7 mouse cellular contexts compared by ENCODE assay signal in genomic region chr1:59765279-59765678, GRCm38 (mm10). TPM values are rescaled to one million over a fixed set of nuclear protein-coding genes. Genes with fewer than 3 reads are reported as not detected.
DNase-seq lines count a peak whose midpoint lies in the region; ATAC-seq and TF ChIP-seq lines count a peak whose summit lies in the region.

No protein-coding gene starts in this region.

- H3K4me3 ChIP-seq in lung, postnatal 0 days (ENCODE audit: low read depth, low read length), result peak overlapping the region; percentile 86
- H3K4me3 ChIP-seq in forebrain, embryonic 15.5 days, result peak overlapping the region; percentile 96
- peak overlapping the region; percentile 83 for H3K4me3 ChIP-seq in limb, embryonic 15.5 days
- peak overlapping the region; percentile 91 for H3K4me3 ChIP-seq in stomach, postnatal 0 days (ENCODE audit: low read depth, low read length)

- H3K27me3 ChIP-seq in lung, postnatal 0 days (replicated peaks; ENCODE audit: insufficient read depth, low read length), result no peaks in the 10 kb centered on the region
- H3K27me3 ChIP-seq in forebrain, embryonic 15.5 days, result no peaks in the 10 kb centered on the region
- H3K27me3 ChIP-seq in limb, embryonic 15.5 days, result no peaks in the 10 kb centered on the region
- no peaks in the 10 kb centered on the region for H3K27me3 ChIP-seq in stomach, postnatal 0 days (ENCODE audit: control insufficient read depth, insufficient read depth, low read length)

- 0 out of 2 replicates have a peak, but pooled peaks cover 2% of the 10 kb centered on the region for H3K4me1 ChIP-seq in lung, postnatal 0 days (ENCODE audit: insufficient read depth, low read depth, low read length)
- peaks cover 27% of the 10 kb centered on the region for H3K4me1 ChIP-seq in forebrain, embryonic 15.5 days
- peaks cover 5% of the 10 kb centered on the region; the same call in 1 of the 2 replicates for H3K4me1 ChIP-seq in limb, embryonic 15.5 days
- no peaks in the 10 kb centered on the region for H3K4me1 ChIP-seq in stomach, postnatal 0 days (replicated peaks; ENCODE audit: control insufficient read depth, insufficient read depth)

- H3K36me3 ChIP-seq in lung, postnatal 0 days (ENCODE audit: insufficient read depth, low read length), result no peaks in the 10 kb centered on the region
- H3K36me3 ChIP-seq in forebrain, embryonic 15.5 days, result no peaks in the 10 kb centered on the region
- 0 out of 2 replicates have a peak, but pooled peaks cover 4% of the 10 kb centered on the region for H3K36me3 ChIP-seq in limb, embryonic 15.5 days
- no peaks in the 10 kb centered on the region for H3K36me3 ChIP-seq in stomach, postnatal 0 days (ENCODE audit: control insufficient read depth, insufficient read depth, low read length)

- 1% methylated on average over 4 of the region's 4 CpGs for WGBS in lung, postnatal 0 days
- WGBS in forebrain, embryonic 15.5 days, result 3% methylated on average over 4 of the region's 4 CpGs
- under 1% methylated on average over 4 of the region's 4 CpGs for WGBS in limb, embryonic 15.5 days
- 2% methylated on average over 4 of the region's 4 CpGs for WGBS in stomach, postnatal 0 days

- peak overlapping the region; percentile 80 for H3K4me2 ChIP-seq in lung, postnatal 0 days (replicated peaks; ENCODE audit: low read depth, low read length)
- H3K4me2 ChIP-seq in forebrain, embryonic 15.5 days (replicated peaks), result peak overlapping the region; percentile 51
- peak overlapping the region; percentile 75 for H3K4me2 ChIP-seq in limb, embryonic 15.5 days
- H3K4me2 ChIP-seq in stomach, postnatal 0 days (replicated peaks; ENCODE audit: low read depth), result peak overlapping the region; percentile 79

- no peak for TF ChIP-seq CTCF in lung, postnatal 0 days (IDR thresholded peaks at IDR 0.05)
- TF ChIP-seq CTCF in stomach, postnatal 0 days (IDR thresholded peaks at IDR 0.05; ENCODE audit: low read depth), result no peak

- no peak overlapping the region for H3K9ac ChIP-seq in lung, postnatal 0 days (replicated peaks; ENCODE audit: low read depth)
- peak overlapping the region; percentile 28; the same call in 1 of the 2 replicates for H3K9ac ChIP-seq in forebrain, embryonic 15.5 days (replicated peaks)
- no peak overlapping the region for H3K9ac ChIP-seq in limb, embryonic 15.5 days
- no peak overlapping the region for H3K9ac ChIP-seq in stomach, postnatal 0 days (ENCODE audit: low read length)

- H3K27ac ChIP-seq in lung, postnatal 0 days (ENCODE audit: low read length), result 0 out of 2 replicates have a peak overlapping the region, but pooled peaks have one; percentile 26
- H3K27ac ChIP-seq in forebrain, embryonic 15.5 days (replicated peaks), result no peak overlapping the region
- H3K27ac ChIP-seq in limb, embryonic 15.5 days, result no peak overlapping the region
- H3K27ac ChIP-seq in stomach, postnatal 0 days (replicated peaks), result no peak overlapping the region

- peak; percentile 55 for DNase-seq in lung, postnatal 0 days (ENCODE audit: low spot score)
- DNase-seq in lung, postnatal 14 days, result no peak
- DNase-seq in stomach, postnatal 0 days (ENCODE audit: low spot score), result no peak
- DNase-seq in frontal cortex, postnatal 36 days (ENCODE audit: low spot score in 2 of 2), result no peak
- DNase-seq in adrenal gland, postnatal 4 days (ENCODE audit: low spot score in 2 of 2), result no peak

- no peak for ATAC-seq in lung, postnatal 0 days
- no peak for ATAC-seq in forebrain, embryonic 15.5 days (replicated peaks)
- ATAC-seq in limb, embryonic 15.5 days (ENCODE audit: insufficient number of reproducible peaks, low FRiP score, low TSS enrichment, low read depth), result no peak
- ATAC-seq in stomach, postnatal 0 days (ENCODE audit: low FRiP score, low TSS enrichment), result no peak

- peak; percentile 12; the same call in 1 of the 2 replicates for TF ChIP-seq EP300 in lung, postnatal 0 days (IDR thresholded peaks at IDR 0.05)
- TF ChIP-seq EP300 in stomach, postnatal 0 days (optimal IDR thresholded peaks at IDR 0.05), result no peak

- H3K9me3 ChIP-seq in lung, postnatal 0 days (ENCODE audit: low read length), result no peaks in the 10 kb centered on the region
- H3K9me3 ChIP-seq in forebrain, embryonic 15.5 days, result no peaks in the 10 kb centered on the region
- H3K9me3 ChIP-seq in limb, embryonic 15.5 days, result no peaks in the 10 kb centered on the region
- no peaks in the 10 kb centered on the region for H3K9me3 ChIP-seq in stomach, postnatal 0 days (ENCODE audit: control insufficient read depth, low read length)

RNA-seq across cellular contexts. Expression of gene Bmpr2, which starts 2.1 kb away (rescaled TPM):
- 17.9 and 22.2 TPM in 2 replicates for polyA plus RNA-seq in lung, postnatal 0 days (2015; fragmentation: Nextera tagmentation; extraction: Ambion mirVana)
- polyA plus RNA-seq in forebrain, embryonic 15.5 days (2015; fragmentation: Nextera tagmentation; extraction: Ambion mirVana), result 13.1 and 13.4 TPM in 2 replicates
- 8.0 and 10.2 TPM in 2 replicates for polyA plus RNA-seq in limb, embryonic 15.5 days (2015; fragmentation: Nextera tagmentation; extraction: Ambion mirVana)
- polyA plus RNA-seq in stomach, postnatal 0 days (2015; fragmentation: Nextera tagmentation; extraction: Ambion mirVana), result 5.2 and 5.6 TPM in 2 replicates
- 10 to 100 TPM; 66.6 to 70.0 TPM for total RNA-seq in adrenal gland, postnatal 4 days (2021)
